Mouse (Mus musculus) liver, embryonic 16.5 days (tissue): Measurements from ENCODE around the gene Scn8a. TPM values are rescaled to one million over a fixed set of nuclear protein-coding genes. Genes with fewer than 3 reads are reported as not detected.

Source experiments
- ATAC-seq: fragments of 200-750 bp; cut with Nextera tagmentation; 2 replicates; pipeline ENCODE4 v1.8.0; 2017; ENCODE audit warnings: low read depth, mild to moderate bottlenecking, moderate number of reproducible peaks, moderate library complexity
- H3K27ac ChIP-seq: fragments of 300-500 bp; sonication (generic); 2 replicates; pipeline ENCODE4 v1.5.1; 2014; ENCODE audit warnings: mild to moderate bottlenecking, low read length
- H3K27me3 ChIP-seq: fragments of 300-500 bp; sonication (generic); 2 replicates; pipeline ENCODE4 v1.6.1; 2014; ENCODE audit warnings: low read depth, low read length, mixed read lengths; ENCODE audit not compliant: control insufficient read depth, insufficient read depth
- H3K36me3 ChIP-seq: fragments of 300-500 bp; sonication (generic); 2 replicates; pipeline ENCODE4 v1.6.1; 2014; ENCODE audit warnings: mild to moderate bottlenecking; ENCODE audit not compliant: control insufficient read depth, insufficient read depth
- H3K4me1 ChIP-seq: fragments of 300-500 bp; sonication (generic); 2 replicates; pipeline ENCODE4 v1.6.1; 2014; ENCODE audit warnings: low read depth, low read length, mixed read lengths; ENCODE audit not compliant: control insufficient read depth
- H3K4me2 ChIP-seq: fragments of 300-500 bp; sonication (generic); 2 replicates; pipeline ENCODE4 v1.6.1; 2014; ENCODE audit warnings: low read depth, low read length, mixed read lengths
- H3K4me3 ChIP-seq: fragments of 300-500 bp; sonication (generic); 2 replicates; pipeline ENCODE4 v1.5.1; 2014; ENCODE audit warnings: low read depth, mild to moderate bottlenecking, low read length
- H3K9ac ChIP-seq: fragments of 300-500 bp; sonication (generic); 2 replicates; pipeline ENCODE4 v1.6.1; 2014; ENCODE audit warnings: low read depth, low read length
- H3K9me3 ChIP-seq: fragments of 300-500 bp; sonication (generic); replicated peaks from 2 replicates; pipeline ENCODE4 v1.6.1; 2016; ENCODE audit warnings: low read length; ENCODE audit not compliant: control insufficient read depth
- WGBS: fragments of 180-500 bp; shearing (Covaris S2); extraction: QIAGEN DNeasy Blood & Tissue Kit; methylation state at CpG from one replicate; pipeline ENCODE4 v1.1.7; 2014; ENCODE audit not compliant: insufficient replicate concordance; 5-methylcytosine and 5-hydroxymethylcytosine counted together
- polyA plus RNA-seq: library from polyadenylated mRNA; unstranded; fragments of >200 nt; fragmentation: Nextera tagmentation; extraction: Ambion mirVana; gene quantifications from 2 replicates; pipeline ENCODE4 v1.2.1, GENCODE M21; 2015

Scn8a gene
- polyA plus RNA-seq, 1 experiment from 2014 or later, result 0.72 TPM

- no peak for ATAC-seq
- H3K27me3 ChIP-seq, result no peaks in the 10 kb centered on the region; the same call in 1 of the 2 replicates
Measured at GRCm38 (mm10) chr15:100922210-100922609, 52.6 kb downstream of the Scn8a start.

GRCm38 (mm10) chr15:100923476-100923875 lies 53.8 kb downstream of the Scn8a start:
- Histone ChIP-seq H3K27me3 (no peaks in the 10 kb centered on the region; the same call in 1 of the 2 replicates), H3K4me2 (no peak overlapping the region), H3K9me3 (no peaks in the 10 kb centered on the region), H3K4me3 (no peak overlapping the region), H3K9ac (no peak overlapping the region), H3K27ac (no peak overlapping the region), H3K4me1 (no peaks in the 10 kb centered on the region), H3K36me3 (no peaks in the 10 kb centered on the region)
- WGBS, result 36% methylated on average over 19 of the region's 19 CpGs
- ATAC-seq, result no peak

More at GRCm38 (mm10) chr15:100922210-100922609, 52.6 kb downstream of the Scn8a start:
- H3K27ac ChIP-seq, result no peak overlapping the region
- 76% methylated on average over 11 of the region's 11 CpGs for WGBS
- no peaks in the 10 kb centered on the region for H3K9me3 ChIP-seq
- no peak overlapping the region for H3K4me2 ChIP-seq
- no peaks in the 10 kb centered on the region for H3K36me3 ChIP-seq
- no peak overlapping the region for H3K4me3 ChIP-seq
- no peak overlapping the region for H3K9ac ChIP-seq
- no peaks in the 10 kb centered on the region for H3K4me1 ChIP-seq

- no peaks in the 10 kb centered on the region for H3K4me1 ChIP-seq
- ATAC-seq, result no peak
Measured at GRCm38 (mm10) chr15:100924941-100925340, 55.3 kb downstream of the Scn8a start.

GRCm38 (mm10) chr15:100930477-100930876 lies 60.8 kb downstream of the Scn8a start:
- Histone ChIP-seq H3K27me3 (no peaks in the 10 kb centered on the region; the same call in 1 of the 2 replicates), H3K36me3 (no peaks in the 10 kb centered on the region), H3K9me3 (no peaks in the 10 kb centered on the region), H3K4me3 (no peak overlapping the region), H3K9ac (no peak overlapping the region), H3K27ac (no peak overlapping the region), H3K4me1 (no peaks in the 10 kb centered on the region), H3K4me2 (no peak overlapping the region)
- ATAC-seq, result no peak
- WGBS, result 37% methylated on average over 3 of the region's 3 CpGs

More at GRCm38 (mm10) chr15:100924941-100925340, 55.3 kb downstream of the Scn8a start:
- no peak overlapping the region for H3K4me3 ChIP-seq
- no peak overlapping the region for H3K9ac ChIP-seq
- 73% methylated on average over 10 of the region's 10 CpGs for WGBS
- H3K27ac ChIP-seq, result no peak overlapping the region
- H3K36me3 ChIP-seq, result no peaks in the 10 kb centered on the region
- no peaks in the 10 kb centered on the region; the same call in 1 of the 2 replicates for H3K27me3 ChIP-seq
- H3K4me2 ChIP-seq, result no peak overlapping the region
- H3K9me3 ChIP-seq, result no peaks in the 10 kb centered on the region

GRCm38 (mm10) chr15:100936176-100936575 lies 66.5 kb downstream of the Scn8a start:
- Histone ChIP-seq H3K4me3 (no peak overlapping the region), H3K27ac (no peak overlapping the region), H3K27me3 (no peaks in the 10 kb centered on the region; the same call in 1 of the 2 replicates), H3K4me1 (no peaks in the 10 kb centered on the region), H3K9me3 (no peaks in the 10 kb centered on the region), H3K4me2 (no peak overlapping the region), H3K9ac (no peak overlapping the region), H3K36me3 (no peaks in the 10 kb centered on the region)
- no peak for ATAC-seq
- WGBS, result 62% methylated on average over 24 of the region's 24 CpGs

- no peaks in the 10 kb centered on the region for H3K36me3 ChIP-seq
- H3K27me3 ChIP-seq, result no peaks in the 10 kb centered on the region
- no peak overlapping the region for H3K27ac ChIP-seq
- H3K9ac ChIP-seq, result no peak overlapping the region
- no peaks in the 10 kb centered on the region for H3K9me3 ChIP-seq
- H3K4me1 ChIP-seq, result no peaks in the 10 kb centered on the region
- 71% methylated on average over 13 of the region's 13 CpGs for WGBS
- ATAC-seq, result no peak
- H3K4me2 ChIP-seq, result no peak overlapping the region
- H3K4me3 ChIP-seq, result no peak overlapping the region
Measured at GRCm38 (mm10) chr15:100948383-100948782, 78.7 kb downstream of the Scn8a start.

GRCm38 (mm10) chr15:100949169-100949568 lies 79.5 kb downstream of the Scn8a start:
- Histone ChIP-seq H3K27ac (no peak overlapping the region), H3K9me3 (no peaks in the 10 kb centered on the region), H3K4me1 (no peaks in the 10 kb centered on the region), H3K4me3 (no peak overlapping the region), H3K27me3 (no peaks in the 10 kb centered on the region), H3K4me2 (no peak overlapping the region), H3K9ac (no peak overlapping the region), H3K36me3 (no peaks in the 10 kb centered on the region)
- no peak for ATAC-seq
- WGBS, result 62% methylated on average over 4 of the region's 4 CpGs

- no peak for ATAC-seq
- Histone ChIP-seq H3K4me1 (no peaks in the 10 kb centered on the region), H3K9me3 (no peaks in the 10 kb centered on the region), H3K36me3 (no peaks in the 10 kb centered on the region), H3K4me2 (no peak overlapping the region), H3K9ac (no peak overlapping the region), H3K27me3 (no peaks in the 10 kb centered on the region), H3K27ac (no peak overlapping the region), H3K4me3 (no peak overlapping the region)
- WGBS, result 61% methylated on average over 10 of the region's 10 CpGs
Measured at GRCm38 (mm10) chr15:100951491-100951890, 81.8 kb downstream of the Scn8a start.

- H3K36me3 ChIP-seq, result no peaks in the 10 kb centered on the region
- WGBS, result 60% methylated on average over 2 of the region's 2 CpGs
- no peaks in the 10 kb centered on the region for H3K27me3 ChIP-seq
- no peak overlapping the region for H3K4me2 ChIP-seq
- ATAC-seq, result peak; percentile 60; the same call in 1 of the 2 replicates
- H3K9ac ChIP-seq, result no peak overlapping the region
- H3K9me3 ChIP-seq, result no peaks in the 10 kb centered on the region
- no peak overlapping the region for H3K27ac ChIP-seq
- no peak overlapping the region for H3K4me3 ChIP-seq
- no peaks in the 10 kb centered on the region for H3K4me1 ChIP-seq
Measured at GRCm38 (mm10) chr15:100952292-100952691, 82.6 kb downstream of the Scn8a start.
